Mouse (Mus musculus) lung, embryonic 14.5 days (tissue): ENCODE measurements around the gene Wdr70. TPM values are rescaled to one million over a fixed set of nuclear protein-coding genes. Genes with fewer than 3 reads are reported as not detected.

ENCODE experiments used
- ATAC-seq: fragments of 200-750 bp; cut with Nextera tagmentation; 2 replicates; pipeline ENCODE4 v1.8.0; 2017; ENCODE audit warnings: mild to moderate bottlenecking, moderate TSS enrichment, moderate library complexity; ENCODE audit not compliant: insufficient read depth
- DNase-seq: peaks from one replicate; pipeline ENCODE4 v3.0.0-alpha.2; 2015
- H3K27ac ChIP-seq: fragments of 300-500 bp; sonication (generic); 2 replicates; pipeline ENCODE4 v1.5.1; 2014; ENCODE audit warnings: low read depth, mild to moderate bottlenecking, moderate library complexity
- H3K27me3 ChIP-seq: fragments of 300-500 bp; sonication (generic); 2 replicates; pipeline ENCODE4 v1.6.1; 2014; ENCODE audit warnings: low read length, control low read depth; ENCODE audit not compliant: insufficient read depth
- H3K36me3 ChIP-seq: fragments of 300-500 bp; sonication (generic); 2 replicates; pipeline ENCODE4 v1.6.1; 2014; ENCODE audit warnings: control low read depth; ENCODE audit not compliant: insufficient read depth
- H3K4me1 ChIP-seq: fragments of 300-500 bp; sonication (generic); 2 replicates; pipeline ENCODE4 v1.6.1; 2014; ENCODE audit warnings: antibody characterized with exemption, control low read depth; ENCODE audit not compliant: insufficient read depth
- H3K4me2 ChIP-seq: fragments of 300-500 bp; sonication (generic); 2 replicates; pipeline ENCODE4 v1.6.1; 2014; ENCODE audit warnings: mild to moderate bottlenecking
- H3K4me3 ChIP-seq: fragments of 300-500 bp; sonication (generic); 2 replicates; pipeline ENCODE4 v1.5.1; 2014; ENCODE audit warnings: low read depth, low read length
- H3K9ac ChIP-seq: fragments of 300-500 bp; sonication (generic); 2 replicates; pipeline ENCODE4 v1.6.1; 2014
- H3K9me3 ChIP-seq: fragments of 300-500 bp; sonication (generic); 2 replicates; pipeline ENCODE4 v1.6.1; 2016; ENCODE audit warnings: low read depth, low read length, control low read depth
- CTCF ChIP-seq: IDR thresholded peaks from 2 replicates; pipeline ENCODE4 v1.5.1; 2016; ENCODE audit warnings: antibody characterized with exemption, low read depth
- WGBS: fragments of 180-500 bp; shearing (Covaris S2); extraction: QIAGEN DNeasy Blood & Tissue Kit; methylation state at CpG from one replicate; pipeline ENCODE4 v1.1.7; 2014; 5-methylcytosine and 5-hydroxymethylcytosine counted together
- polyA plus RNA-seq: library from polyadenylated mRNA; unstranded; fragments of >200 nt; fragmentation: Nextera tagmentation; extraction: Ambion mirVana; gene quantifications from 2 replicates; pipeline ENCODE4 v1.2.1, GENCODE M21; 2014

The Wdr70 gene
- polyA plus RNA-seq, 1 experiment from 2014 or later, result 52.7 TPM

DNA sequence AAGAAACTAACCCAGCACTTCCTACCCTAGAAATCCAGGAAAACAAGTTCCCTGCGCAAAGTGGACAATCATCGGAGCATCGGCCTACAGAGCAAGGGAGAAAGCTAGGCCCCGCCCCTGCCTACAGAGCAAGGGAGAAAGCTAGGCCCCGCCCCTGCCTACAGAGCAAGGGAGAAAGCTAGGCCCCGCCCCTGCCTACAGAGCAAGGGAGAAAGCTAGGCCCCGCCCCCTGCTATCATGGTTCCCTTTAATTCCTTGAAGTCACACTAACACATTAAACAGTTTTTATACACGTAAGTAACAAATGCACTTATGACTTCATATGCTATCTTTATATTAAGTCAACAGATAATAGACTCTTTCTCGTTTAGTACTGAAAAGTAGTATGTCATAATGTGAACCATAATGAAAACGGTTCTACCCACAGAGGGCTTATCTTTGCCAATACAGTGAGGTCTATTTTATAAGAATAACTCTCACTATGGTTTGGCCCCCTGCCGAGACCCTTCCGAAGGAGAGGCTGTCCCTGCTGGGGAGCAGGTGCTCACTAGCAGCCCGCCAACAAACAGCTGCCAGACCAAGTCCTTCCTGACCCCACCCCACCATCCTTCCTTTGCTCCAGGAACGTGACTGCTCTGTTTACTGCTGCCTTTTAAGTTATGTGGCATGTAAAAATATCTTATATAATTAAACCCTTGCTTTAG lies 100.0 kb downstream of the Wdr70 start:
- H3K4me1 ChIP-seq, result 0 out of 2 replicates have a peak, but pooled peaks cover 3% of the 10 kb centered on the region
- 68% methylated on average over 14 of the region's 14 CpGs for WGBS
- no peak overlapping the region for H3K9ac ChIP-seq
- DNase-seq (no peak), ATAC-seq (no peak)
- no peak overlapping the region for H3K27ac ChIP-seq
- H3K36me3 ChIP-seq, result no peaks in the 10 kb centered on the region
- H3K9me3 ChIP-seq, result no peaks in the 10 kb centered on the region
- TF ChIP-seq CTCF, result no peak
- no peak overlapping the region for H3K4me3 ChIP-seq
- no peak overlapping the region for H3K4me2 ChIP-seq
- H3K27me3 ChIP-seq, result no peaks in the 10 kb centered on the region

DNA sequence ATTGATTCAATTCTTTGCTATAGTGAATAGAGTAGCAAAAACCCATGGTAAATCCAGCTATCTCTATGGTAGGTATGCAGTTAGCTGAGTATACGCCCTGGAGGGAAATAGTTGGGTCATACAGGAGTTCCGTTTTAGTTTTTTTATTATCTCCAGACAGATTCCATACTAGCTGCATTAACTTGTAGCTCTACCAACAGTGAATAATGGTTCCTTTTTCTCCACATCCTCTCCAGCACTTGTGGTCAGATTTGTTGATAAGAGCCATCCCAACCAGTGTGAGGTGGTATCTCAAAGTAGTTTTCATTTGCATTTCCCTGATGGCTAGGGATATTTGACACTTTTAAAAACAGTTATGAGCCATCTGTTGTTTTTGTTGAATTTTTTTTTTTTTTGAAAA lies 100.9 kb downstream of the Wdr70 start:
- WGBS, result 72% methylated on average over 2 of the region's 2 CpGs
- DNase-seq (no peak), ATAC-seq (no peak)
- Histone ChIP-seq H3K27me3 (no peaks in the 10 kb centered on the region), H3K4me2 (no peak overlapping the region), H3K9ac (no peak overlapping the region), H3K36me3 (no peaks in the 10 kb centered on the region), H3K9me3 (no peaks in the 10 kb centered on the region), H3K27ac (no peak overlapping the region), H3K4me3 (no peak overlapping the region), H3K4me1 (0 out of 2 replicates have a peak, but pooled peaks cover 3% of the 10 kb centered on the region)
- no peak for TF ChIP-seq CTCF

DNA sequence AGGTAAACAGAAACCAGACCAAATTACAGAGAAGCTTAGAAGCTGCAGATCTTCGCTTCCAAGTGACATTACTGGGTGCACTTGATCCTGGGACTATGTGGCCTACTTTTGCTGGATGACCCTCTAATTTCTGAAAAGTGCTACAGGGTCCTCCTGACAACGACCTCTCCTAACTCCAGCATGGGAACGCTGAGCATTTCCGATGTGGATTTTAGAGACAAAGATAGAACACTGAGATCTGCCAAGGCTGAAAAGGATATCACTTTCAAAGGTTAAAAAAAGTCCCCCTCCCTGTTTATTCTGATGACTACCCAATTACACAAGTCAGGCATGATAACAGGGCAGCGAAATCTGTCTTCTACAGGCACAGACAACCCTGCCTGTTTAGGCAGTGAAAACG lies 105.3 kb downstream of the Wdr70 start:
- ATAC-seq (no peak), DNase-seq (no peak)
- H3K4me2 ChIP-seq, result no peak overlapping the region
- no peaks in the 10 kb centered on the region for H3K4me1 ChIP-seq
- no peak overlapping the region for H3K27ac ChIP-seq
- H3K27me3 ChIP-seq, result no peaks in the 10 kb centered on the region
- no peak for TF ChIP-seq CTCF
- H3K9me3 ChIP-seq, result no peaks in the 10 kb centered on the region
- WGBS, result 67% methylated on average over 6 of the region's 6 CpGs
- H3K9ac ChIP-seq, result no peak overlapping the region
- H3K4me3 ChIP-seq, result no peak overlapping the region
- no peaks in the 10 kb centered on the region for H3K36me3 ChIP-seq

DNA sequence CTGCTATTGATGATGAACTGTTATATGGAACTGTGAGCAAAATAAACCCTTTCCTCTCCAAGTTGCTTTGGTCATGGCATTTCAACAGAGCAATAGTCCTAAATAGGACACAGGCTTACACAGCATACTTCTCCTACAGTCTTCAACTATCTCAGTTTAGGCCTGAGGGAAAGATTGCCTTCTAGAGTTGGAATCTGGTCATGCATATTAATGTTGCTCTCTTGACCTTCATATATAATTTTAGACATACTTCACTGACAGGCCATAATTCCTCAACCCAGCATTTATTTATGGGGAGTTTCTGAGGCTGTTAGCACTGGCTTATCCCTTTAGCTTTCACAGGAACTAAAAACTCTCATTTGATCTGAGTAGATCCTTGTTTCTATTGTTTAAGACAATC lies 108.9 kb downstream of the Wdr70 start:
- no peaks in the 10 kb centered on the region for H3K4me1 ChIP-seq
- H3K27ac ChIP-seq, result no peak overlapping the region
- no peaks in the 10 kb centered on the region for H3K27me3 ChIP-seq
- H3K9me3 ChIP-seq, result no peaks in the 10 kb centered on the region
- H3K36me3 ChIP-seq, result no peaks in the 10 kb centered on the region
- no peak for TF ChIP-seq CTCF
- ATAC-seq, result no peak
- H3K9ac ChIP-seq, result no peak overlapping the region
- H3K4me3 ChIP-seq, result no peak overlapping the region
- no peak for DNase-seq
- no peak overlapping the region for H3K4me2 ChIP-seq

DNA sequence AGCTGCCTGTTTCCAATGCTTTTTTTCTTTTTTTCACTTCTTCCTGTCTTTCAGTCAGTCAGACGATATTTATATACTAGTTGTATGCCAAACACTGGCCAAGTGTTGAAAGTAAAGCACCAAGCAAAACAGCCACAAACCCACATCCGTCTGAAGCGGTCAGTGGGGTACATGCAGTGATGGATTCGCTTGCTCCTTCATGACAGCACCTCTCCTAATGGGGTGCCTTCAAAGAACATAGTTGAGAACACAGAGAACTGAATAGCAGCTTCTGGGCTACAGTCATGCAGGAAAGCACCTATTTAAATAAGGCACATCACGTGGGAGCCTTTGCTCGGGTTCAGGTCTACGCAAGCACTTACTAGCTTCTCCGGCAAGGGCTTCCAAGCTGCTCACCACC lies 111.6 kb downstream of the Wdr70 start:
- H3K4me1 ChIP-seq, result no peaks in the 10 kb centered on the region
- ATAC-seq, result no peak
- no peak overlapping the region for H3K27ac ChIP-seq
- H3K4me3 ChIP-seq, result no peak overlapping the region
- no peak overlapping the region for H3K9ac ChIP-seq
- H3K4me2 ChIP-seq, result no peak overlapping the region
- no peaks in the 10 kb centered on the region for H3K36me3 ChIP-seq
- DNase-seq, result no peak
- TF ChIP-seq CTCF, result no peak
- 86% methylated on average over 8 of the region's 8 CpGs for WGBS
- H3K9me3 ChIP-seq, result no peaks in the 10 kb centered on the region
- no peaks in the 10 kb centered on the region for H3K27me3 ChIP-seq

DNA sequence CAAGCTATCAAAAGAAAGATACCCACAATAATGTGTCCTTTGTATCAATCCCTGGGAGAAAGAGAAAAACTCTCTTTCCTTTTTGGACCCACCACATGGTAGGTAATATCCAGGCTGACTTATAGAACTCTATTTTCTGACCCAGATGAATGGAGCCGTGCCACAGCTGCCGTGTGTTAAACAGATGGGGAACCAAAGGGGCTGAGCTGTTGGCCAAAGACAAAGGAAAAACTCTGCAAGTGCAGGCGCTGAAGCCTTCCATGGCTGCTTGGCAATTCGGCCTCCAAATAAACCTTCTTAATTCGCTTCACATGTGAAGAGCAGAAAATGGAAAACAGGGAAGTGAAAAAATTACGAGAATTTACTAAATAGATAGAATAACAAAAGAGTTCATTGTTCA lies 112.7 kb downstream of the Wdr70 start:
- no peak for TF ChIP-seq CTCF
- 54% methylated on average over 6 of the region's 6 CpGs for WGBS
- Histone ChIP-seq H3K4me3 (no peak overlapping the region), H3K36me3 (no peaks in the 10 kb centered on the region), H3K9me3 (no peaks in the 10 kb centered on the region), H3K27me3 (no peaks in the 10 kb centered on the region), H3K4me2 (no peak overlapping the region), H3K4me1 (no peaks in the 10 kb centered on the region), H3K27ac (no peak overlapping the region), H3K9ac (no peak overlapping the region)
- ATAC-seq (no peak), DNase-seq (no peak)

DNA sequence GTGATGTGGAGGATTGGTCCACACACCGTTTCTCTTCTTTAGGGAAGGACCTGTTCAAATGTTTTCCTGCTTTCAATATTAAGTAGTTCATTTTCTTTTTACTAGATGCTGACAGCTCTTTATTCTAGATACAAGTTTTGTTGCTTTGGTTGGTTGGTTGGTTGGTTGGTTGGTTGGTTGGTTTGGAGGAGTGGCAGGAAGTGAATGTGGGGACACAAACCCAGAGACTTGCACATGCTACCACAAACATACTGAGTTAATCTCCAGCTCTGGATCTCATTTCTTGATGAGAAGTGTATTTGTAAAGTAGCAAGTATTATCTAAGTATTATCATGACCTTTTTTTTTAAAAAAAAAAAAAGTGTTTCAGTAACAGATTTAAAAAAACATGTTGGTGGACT lies 120.4 kb downstream of the Wdr70 start:
- Histone ChIP-seq H3K9me3 (no peaks in the 10 kb centered on the region), H3K27me3 (no peaks in the 10 kb centered on the region), H3K4me3 (no peak overlapping the region), H3K36me3 (peaks cover 4% of the 10 kb centered on the region; the same call in 1 of the 2 replicates), H3K27ac (no peak overlapping the region), H3K9ac (no peak overlapping the region), H3K4me1 (no peaks in the 10 kb centered on the region), H3K4me2 (no peak overlapping the region)
- no peak for ATAC-seq
- no peak for TF ChIP-seq CTCF
- 76% methylated on average over 1 of the region's 1 CpGs for WGBS
- DNase-seq, result no peak
